Mouse (Mus musculus) adrenal gland, postnatal 4 days (tissue): ENCODE results near the gene Bub1b. TPM values are rescaled to one million over a fixed set of nuclear protein-coding genes. Genes with fewer than 3 reads are reported as not detected.

Source experiments
- DNase-seq, 2 experiments: peaks; one replicate each; pipeline ENCODE4 v3.0.0; 2021 to 2022; ENCODE audit warnings: low spot score in 2 of 2, mixed read lengths in 2 of 2
- total RNA-seq, 2 experiments: library from RNA; stranded (reverse); gene quantifications; 2 replicates each; pipeline ENCODE4 v1.2.3; 2021

Bub1b gene
- total RNA-seq, 2 experiments from 2014 or later = 36.7 to 40.7 TPM

DNA sequence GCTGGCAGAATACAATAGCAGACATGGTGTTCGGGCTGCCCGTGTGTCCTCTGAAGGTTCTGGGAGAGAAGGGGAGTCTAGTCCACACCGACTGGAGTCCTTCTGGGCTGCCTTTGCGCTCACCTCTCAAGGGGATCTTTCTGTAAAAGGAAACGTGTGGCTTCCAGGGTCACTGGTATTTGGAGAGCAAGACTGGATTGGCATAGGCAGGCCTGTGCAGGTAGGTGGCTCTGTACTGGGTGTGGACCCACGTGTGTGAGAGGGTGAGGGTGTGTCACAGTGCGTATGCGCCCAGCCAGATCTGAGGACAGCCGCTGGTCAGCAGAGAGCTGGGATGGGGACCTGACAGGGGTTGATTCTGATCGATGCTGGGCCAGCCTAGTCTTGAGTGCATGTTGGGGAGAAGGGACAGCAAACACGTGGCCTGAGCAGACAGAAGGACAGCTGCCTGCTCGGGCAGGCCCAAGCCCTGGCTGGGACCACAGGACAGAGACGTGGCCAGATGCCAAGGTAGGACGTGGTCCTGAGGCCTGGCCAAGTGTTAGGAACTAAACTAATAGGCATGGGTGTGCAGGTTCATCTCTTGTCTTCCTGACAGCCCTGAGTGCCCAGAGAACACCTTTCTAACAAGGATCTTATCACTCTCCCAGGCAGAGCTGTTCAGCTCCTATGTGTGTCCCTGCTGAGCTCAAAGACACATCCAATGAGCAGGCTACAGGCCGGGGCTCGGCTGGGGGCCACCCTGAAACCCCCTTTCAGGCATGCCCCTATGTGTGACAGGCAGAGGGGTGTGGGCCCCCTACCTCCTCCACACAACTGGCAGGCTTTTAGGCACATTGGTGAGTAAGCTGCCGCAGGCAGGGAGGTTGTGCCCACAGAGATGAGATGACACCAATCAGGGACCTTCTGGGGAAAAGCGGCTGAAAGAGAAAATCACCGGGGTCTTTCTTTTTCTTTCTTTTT lies 66.1 kb downstream of the Bub1b start:
- DNase-seq = no peak

DNA sequence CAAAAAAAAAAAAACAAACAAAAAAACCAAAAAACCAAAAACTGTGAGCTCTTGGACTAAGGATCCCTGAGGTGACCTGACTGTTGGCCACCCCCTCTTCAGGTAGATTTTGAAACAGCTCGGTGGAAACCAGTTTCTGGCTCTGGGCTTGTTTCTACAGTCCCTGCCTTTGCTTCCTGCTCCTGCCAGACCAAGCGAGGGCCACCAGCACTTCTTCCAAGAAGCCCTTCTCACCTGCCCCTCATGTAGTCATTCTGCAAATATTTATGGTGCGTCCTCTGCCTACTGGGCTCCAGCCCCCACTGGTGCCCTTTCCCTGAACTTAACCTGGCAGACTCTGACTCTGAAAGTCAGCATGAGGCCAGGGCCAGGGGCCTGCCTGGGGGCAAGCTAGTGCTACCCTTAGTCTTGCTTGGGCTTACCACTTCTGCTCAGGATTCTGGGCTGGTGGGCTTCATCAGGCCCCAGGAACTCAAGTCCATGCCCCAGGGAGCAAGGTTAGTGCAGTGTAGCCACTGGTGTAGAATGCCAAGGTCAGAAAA lies 67.0 kb downstream of the Bub1b start:
- no peak for DNase-seq

DNA sequence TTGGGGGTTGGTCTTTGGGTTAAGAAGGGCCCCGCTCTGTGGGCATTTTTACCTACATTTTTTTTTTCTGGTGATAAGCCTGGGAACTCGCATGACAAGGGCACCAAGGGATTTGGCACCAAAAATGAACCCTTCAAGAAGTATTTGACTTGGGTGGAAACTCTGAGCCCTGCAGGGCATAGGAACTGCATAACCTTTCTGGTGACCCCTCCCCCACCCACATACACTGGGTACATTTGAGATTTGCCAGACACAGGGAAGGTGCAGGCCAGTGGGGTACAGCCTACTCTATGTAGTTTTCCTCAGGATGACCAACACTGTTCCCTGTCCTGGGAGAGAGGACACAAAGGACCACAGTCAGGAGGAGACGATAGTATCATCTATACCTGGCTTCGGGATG lies 67.6 kb downstream of the Bub1b start:
- no peak for DNase-seq

DNA sequence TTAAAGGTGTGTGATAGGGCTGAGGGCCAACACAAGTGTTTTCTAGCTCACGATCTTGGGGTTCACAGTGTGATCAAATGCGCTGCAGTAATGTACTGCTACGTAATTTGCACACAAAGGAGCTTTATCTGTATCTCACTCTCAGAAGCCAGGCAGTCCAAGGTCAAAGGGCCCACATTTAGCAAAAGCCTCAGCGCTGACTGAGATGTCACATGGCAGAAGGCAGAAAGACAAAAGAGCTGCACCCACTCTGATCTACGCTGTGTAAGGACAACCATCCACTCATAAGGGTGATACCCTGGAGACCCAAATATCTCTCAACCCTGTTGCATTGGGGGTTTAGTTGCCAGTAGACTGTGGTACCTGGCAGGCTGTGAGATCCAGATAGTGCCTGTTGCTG lies 69.2 kb downstream of the Bub1b start:
- no peak for DNase-seq

DNA sequence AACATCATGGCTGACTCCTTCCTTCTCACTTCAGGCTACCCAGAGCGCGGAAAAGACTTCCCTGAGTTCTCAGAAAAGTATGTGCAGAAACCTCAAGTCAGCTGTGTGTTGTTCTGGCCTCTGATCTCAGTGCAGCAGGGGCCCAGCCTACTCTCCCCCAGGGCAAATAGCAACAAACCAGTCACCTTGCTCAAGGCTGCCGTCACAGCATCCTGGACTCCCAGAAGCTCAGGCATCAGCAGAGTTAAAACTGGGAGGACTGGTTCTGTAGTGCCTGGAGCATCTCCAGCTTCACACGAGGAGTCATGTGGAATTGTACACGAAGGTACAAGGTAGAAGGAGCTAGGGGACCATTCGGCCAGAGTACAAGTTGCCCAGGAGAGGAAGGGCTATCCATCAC lies 71.2 kb downstream of the Bub1b start:
- no peak for DNase-seq

DNA sequence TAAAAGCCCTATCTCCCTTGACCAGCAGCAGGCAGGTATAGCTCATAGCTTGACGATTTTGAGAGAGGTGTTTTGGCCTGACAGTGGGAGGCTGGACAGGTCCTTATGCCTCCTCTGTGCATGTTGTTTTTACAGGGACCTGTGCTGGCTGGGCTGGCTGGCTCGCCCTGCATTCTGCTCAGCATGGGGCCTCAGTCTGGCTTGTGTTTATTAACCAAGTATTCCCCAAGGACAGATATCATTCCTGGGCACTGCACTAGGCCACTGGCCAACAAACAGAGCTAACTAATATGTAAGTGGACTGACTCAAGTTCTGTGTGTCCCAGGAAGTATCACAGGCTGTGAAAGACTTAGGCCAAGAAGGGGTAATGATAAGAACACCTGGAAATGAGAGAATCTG lies 71.8 kb downstream of the Bub1b start:
- no peak for DNase-seq

DNA sequence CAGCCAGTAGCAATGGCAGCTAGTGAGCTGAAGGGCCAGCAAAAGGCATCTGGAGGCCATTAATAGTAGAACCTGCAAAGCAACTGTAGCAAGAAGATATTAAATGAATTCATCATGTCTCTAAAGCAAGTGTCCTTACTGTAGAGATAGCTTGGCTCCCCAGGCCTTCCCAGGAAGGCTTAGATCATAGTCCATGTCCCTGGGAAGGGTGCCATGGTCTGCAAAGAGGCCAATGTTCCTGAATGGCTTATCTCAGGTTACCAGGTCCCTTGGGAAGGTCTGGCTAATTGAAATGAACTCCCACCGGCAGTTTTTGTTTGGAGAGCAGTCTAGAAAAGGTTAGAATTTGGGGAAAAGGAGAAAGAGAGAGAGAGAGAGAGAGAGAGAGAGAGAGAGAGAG lies 73.7 kb downstream of the Bub1b start:
- DNase-seq = no peak

DNA sequence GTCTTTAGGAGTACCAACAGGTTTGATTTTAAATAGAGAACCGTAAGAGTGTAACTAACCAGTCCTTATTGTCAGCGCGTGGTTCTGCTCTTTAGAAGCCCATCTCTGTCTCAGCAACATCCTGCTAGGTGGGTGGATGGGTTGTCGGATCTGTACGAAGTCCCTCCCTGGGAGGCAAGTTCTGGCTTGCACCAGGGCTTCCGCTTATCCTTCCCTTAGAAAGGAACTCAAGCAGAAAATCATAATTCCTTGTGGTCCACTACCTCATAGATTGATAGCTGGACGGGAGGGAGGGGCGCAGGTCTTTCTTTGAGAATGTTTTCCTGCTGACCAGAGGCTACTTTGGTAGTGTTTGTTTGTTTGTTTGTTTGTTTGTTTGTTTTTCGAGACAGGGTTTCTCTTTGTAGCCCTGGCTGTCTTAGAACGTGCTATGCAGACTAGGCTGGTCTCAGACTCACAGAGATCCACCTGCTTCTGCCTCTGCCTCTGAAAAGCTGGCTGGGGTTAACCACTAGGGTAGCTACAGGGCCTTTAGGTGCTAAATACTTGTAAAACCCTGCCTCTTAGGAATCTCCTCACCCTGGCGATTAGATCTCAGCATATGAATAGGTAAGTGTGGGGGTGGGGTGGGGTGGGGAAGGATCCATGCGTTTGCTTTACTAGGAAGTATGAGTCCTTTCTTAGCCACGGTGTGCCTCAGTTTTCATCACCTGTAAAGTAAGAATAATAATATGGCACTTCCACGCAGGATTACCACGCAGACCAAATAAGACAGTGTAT lies 75.9 kb downstream of the Bub1b start:
- no peak for DNase-seq

DNA sequence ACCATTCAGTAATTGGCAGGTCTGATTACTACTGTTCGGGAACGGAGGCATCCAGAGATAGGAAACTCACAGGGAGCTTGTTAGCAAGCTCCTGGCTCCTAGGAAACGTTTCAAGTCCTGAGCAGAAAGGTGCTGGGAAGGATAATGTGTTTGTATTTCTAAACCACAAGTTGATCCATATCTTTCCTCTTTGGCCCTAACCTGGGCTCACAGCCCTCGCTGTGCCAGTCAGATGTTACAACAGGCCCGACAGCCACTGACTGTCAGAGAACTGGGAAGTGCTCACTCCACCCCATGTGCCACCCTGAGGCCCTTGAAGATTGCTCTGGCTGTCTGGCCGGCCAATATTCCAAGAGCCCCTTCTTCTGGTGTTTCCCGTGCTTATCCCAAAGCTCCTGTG lies 76.5 kb downstream of the Bub1b start:
- DNase-seq = no peak

DNA sequence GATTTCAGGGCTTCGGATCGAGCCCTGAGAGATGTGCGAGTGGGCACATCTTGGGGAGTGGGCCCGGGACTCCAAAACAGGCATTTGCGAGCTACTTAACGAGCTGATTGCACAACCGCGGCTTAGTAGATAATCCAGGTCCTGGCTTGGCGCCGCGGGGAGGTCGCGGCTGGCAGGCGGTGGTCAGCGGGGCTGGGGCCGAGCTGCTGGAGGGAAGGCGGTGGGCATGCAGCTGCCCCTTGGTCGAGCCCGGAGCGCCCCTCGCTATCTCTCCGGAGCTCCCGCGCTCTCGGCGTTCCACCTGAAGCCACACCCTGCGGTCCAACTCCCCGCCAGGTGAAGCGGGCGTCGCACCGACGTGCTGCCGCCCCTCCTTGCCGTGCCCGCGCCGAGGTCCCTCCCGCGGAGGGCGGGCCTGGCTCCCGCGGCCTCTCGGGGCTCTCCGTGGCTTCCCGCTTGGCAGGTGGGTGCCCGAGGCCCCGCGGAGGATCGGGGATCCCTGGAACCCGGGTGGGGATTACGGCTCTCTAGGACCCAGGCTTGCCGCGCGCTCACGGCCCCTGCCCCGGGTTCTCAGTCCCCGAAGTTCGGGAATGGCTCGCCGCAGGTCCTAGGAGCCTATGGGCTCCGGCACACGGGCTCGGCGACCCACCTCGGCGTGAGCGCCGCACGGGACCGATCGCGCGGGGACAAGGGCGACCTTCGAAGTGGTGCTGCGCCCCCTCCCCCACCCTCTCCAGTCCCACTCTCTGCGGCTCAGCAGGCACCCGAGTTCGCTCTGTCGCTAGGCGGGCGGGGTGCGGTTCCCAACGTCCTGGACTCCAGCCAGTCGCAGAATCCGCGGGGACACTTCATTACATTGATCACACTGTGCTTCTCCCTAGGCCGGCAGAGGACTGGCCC lies 79.1 kb downstream of the Bub1b start:
- no peak for DNase-seq

DNA sequence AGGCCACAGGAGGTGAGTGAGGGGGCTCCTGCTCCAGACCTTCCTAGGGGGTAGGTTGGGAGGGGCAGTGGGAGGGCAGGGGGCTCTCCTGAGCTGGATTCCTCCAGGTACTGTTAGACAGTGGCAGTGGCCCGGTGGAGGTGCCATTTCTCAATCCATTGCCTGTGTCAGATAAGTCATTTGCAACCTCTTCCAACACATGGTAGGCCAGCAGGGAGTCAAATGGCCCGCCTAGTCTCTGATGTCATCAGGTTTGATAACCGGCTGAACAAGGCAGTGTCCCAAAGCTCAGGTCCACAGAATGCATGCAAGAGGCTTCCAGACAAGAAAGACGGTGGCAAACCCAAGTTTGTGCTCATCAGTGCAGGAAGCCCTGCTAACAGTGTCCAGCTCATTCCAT lies 79.8 kb downstream of the Bub1b start:
- DNase-seq = no peak

DNA sequence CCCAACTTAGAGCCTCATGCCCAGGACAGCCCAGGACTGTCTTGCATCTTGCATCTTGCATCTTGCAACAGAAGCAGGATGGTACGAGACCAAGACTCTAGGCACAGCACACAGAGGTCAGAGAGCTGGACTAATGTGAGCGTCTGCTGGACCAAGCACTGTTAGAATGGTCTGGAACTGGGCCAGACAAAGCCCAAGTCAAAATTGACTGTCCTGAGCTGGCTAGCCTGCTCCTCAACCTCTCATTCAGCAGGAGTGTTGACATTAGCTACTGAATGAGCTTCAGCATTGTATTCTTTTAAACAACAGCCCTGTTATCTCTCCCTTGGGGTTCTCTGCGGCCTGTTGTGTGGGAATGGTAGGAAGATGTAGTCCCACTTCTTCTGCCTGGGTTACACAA lies 81.6 kb downstream of the Bub1b start:
- no peak for DNase-seq

DNA sequence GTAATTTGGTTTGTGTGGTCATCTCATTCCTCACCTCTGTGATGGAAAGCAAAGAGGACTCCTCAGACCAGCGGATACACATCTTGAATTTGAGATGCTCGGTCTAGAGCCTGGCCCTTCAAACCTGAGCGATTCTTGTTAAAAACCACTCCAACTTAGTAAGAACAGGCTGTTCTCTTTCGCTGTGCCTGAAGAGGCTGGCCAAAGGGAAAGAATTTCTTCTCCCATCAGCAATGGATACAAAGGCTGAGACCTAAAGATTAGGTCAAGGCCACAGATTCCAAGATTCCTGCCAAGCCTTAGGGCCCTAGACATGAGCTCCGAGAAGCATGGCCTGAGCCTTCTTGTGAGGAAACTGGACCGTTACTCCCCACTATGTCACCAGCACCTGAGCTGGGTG lies 82.9 kb downstream of the Bub1b start:
- no peak for DNase-seq

DNA sequence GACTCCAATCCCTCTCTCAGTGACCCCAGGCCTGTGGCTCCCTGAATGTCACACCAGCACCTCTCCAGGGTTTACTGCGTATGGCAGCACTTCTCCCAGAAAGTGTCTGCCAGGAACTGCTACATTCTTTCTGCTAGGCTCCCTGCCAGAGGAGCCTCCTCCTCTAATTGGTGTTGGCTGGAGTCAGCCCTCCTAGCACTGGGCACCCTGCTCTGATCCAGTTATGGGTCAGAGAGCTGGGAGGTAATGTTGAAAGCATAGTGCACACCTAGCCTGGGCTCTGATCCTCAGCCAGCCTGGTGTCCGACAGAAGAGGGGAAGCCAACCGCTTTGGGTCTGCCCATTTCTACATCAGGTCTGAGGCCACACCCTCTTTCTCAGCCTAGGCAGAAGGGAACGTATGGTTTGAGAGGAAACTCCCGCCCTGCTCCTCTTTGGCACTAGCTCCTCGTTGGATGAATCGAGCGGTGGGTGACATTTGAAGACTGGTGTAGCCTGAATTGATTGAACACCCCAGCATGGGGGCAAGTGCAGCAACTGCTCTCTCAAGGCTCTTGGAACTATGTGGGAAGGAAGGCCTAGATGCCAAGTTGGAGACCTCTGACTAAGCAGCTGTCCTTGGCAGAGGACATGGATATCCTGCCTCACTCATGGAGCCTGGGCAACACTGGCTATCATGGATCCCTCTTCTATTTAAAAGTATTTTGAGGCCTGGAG lies 84.7 kb downstream of the Bub1b start:
- no peak for DNase-seq

DNA sequence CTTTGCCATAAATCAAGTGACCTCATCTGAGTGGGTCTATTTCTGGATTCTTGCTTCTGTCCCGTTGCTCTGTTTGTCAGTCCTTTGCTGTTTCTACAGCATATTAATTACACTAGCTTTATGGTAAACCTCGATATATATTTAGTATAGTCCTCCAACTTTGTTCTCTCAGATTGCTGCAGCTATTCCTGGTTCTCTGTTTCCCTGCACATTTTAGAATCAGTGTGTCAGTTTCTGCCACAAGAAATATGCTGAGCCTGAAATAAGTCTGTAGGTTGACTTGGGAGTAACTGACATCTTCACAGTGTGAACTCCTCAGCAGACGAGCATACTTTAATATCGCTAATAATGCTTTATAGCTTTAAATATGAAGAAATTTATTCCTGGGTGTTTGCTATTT lies 87.1 kb downstream of the Bub1b start:
- DNase-seq = no peak

DNA sequence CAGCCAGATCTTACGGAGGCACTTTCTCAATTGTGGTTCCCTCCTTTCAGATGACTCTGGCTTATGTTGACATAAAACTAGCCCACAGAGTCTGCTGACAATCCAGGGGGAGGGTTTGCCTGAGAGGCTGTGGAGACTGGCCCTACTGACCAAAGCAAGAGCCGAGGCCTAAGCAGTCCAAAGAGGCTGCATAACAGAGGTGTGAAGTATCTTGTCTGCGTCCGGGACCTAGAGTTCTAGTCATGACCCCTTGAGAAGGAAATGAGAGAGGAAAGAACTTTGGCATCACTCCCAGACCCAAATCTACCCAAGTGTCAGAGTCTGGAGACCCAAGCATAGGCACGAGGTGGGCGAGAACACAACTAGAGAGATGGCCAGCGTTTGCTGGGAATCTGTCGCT lies 88.7 kb downstream of the Bub1b start:
- DNase-seq = no peak

DNA sequence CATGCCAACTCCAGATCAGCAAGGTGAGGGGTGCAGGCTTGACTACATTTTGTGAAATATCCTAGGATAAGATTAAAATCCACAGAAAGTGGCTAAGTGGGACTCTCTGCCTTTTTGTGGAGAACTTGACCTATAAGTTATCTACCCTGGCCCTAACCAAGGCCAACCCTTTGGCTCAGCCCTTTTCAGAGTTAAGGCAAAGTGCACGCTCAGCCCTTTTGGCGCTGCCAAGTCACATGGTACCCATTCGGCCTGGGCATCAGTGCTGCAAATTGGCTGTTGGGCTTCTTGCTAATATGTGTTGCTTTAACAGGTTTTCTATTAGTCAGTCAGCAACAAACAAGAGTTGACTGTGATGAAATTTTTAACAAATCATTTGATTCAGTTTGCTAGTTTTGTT lies 89.8 kb downstream of the Bub1b start:
- no peak for DNase-seq

DNA sequence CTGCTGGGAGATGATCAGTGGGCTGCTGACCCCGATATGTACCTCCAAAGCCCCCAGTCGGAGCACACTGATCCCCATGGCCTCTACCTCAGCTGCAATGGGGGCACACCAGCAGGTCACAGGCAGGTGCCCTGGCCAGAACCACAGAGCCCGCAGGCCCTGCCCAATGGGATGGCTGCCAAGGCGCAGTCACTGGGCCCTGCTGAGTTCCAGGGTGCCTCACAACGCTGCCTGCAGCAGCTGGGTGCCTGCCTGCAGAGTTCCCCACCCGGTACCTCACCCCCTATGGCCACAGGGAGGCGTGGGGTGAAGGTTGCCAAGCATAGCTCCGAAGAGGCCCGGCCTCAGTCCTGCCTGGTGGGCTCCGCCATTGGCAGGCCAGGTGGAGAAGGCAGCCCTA lies 91.9 kb downstream of the Bub1b start:
- no peak for DNase-seq
